Mouse (Mus musculus): ENCODE measurements around the gene Fut2. TPM values are rescaled to one million over a fixed set of nuclear protein-coding genes. Genes with fewer than 3 reads are reported as not detected.

Gene Fut2
- polyA plus RNA-seq, 1 experiment, result 1.3 TPM

- peaks cover 42% of the 10 kb centered on the region for H3K4me1 ChIP-seq (replicated peaks; ENCODE audit: control insufficient read depth, insufficient read depth, low read length)
Measured at GRCm38 (mm10) chr7:45706721-45707241, 40.6 kb upstream of the Fut2 start.

GRCm38 (mm10) chr7:45705873-45706281, 39.7 kb upstream of the Fut2 start:
- H3K4me3 ChIP-seq (ENCODE audit: control insufficient read depth, insufficient read depth, low read length), result peak overlapping the region; percentile 53
- H3K27me3 ChIP-seq (ENCODE audit: control insufficient read depth, insufficient read depth, low read length), result no peaks in the 10 kb centered on the region
- DNase-seq, result peak; percentile 54
- peaks cover 5% of the 10 kb centered on the region for H3K36me3 ChIP-seq (ENCODE audit: control insufficient read depth, insufficient read depth, low read length)
- TF ChIP-seq POLR2A (IDR thresholded peaks at IDR 0.05; ENCODE audit: control insufficient read depth, extremely low read depth, insufficient read depth, low read length, poor library complexity) (no peak), CTCF (IDR thresholded peaks at IDR 0.05; ENCODE audit: borderline replicate concordance, control insufficient read depth, extremely low read depth, insufficient read depth, low read length, poor library complexity) (no peak)
- peak overlapping the region; percentile 57 for H3K27ac ChIP-seq (ENCODE audit: control insufficient read depth, insufficient read depth, low read length)
- WGBS, result 2% methylated on average over 7 of the region's 7 CpGs
- peaks cover 42% of the 10 kb centered on the region for H3K4me1 ChIP-seq (replicated peaks; ENCODE audit: control insufficient read depth, insufficient read depth, low read length)

More at GRCm38 (mm10) chr7:45706721-45707241, 40.6 kb upstream of the Fut2 start:
- Histone ChIP-seq H3K4me3 (ENCODE audit: control insufficient read depth, insufficient read depth, low read length) (peak overlapping the region; percentile 53), H3K27ac (ENCODE audit: control insufficient read depth, insufficient read depth, low read length) (peak overlapping the region; percentile 67), H3K27me3 (ENCODE audit: control insufficient read depth, insufficient read depth, low read length) (no peaks in the 10 kb centered on the region), H3K36me3 (ENCODE audit: control insufficient read depth, insufficient read depth, low read length) (peaks cover 8% of the 10 kb centered on the region)
- under 1% methylated on average over 45 of the region's 45 CpGs for WGBS
- DNase-seq, result peak; percentile 91
- peak; percentile 82 for TF ChIP-seq POLR2A (IDR thresholded peaks at IDR 0.05; ENCODE audit: control insufficient read depth, extremely low read depth, insufficient read depth, low read length, poor library complexity)
- 0 out of 2 replicates have a peak, but pooled peaks have one; percentile 36 for TF ChIP-seq CTCF (IDR thresholded peaks at IDR 0.05; ENCODE audit: borderline replicate concordance, control insufficient read depth, extremely low read depth, insufficient read depth, low read length, poor library complexity)

- DNase-seq, result peak; percentile 49
- Histone ChIP-seq H3K27me3 (ENCODE audit: control insufficient read depth, insufficient read depth, low read length) (peaks cover 2% of the 10 kb centered on the region; the same call in 1 of the 2 replicates), H3K36me3 (ENCODE audit: control insufficient read depth, insufficient read depth, low read length) (peaks cover under 1% of the 10 kb centered on the region; the same call in 1 of the 2 replicates), H3K27ac (ENCODE audit: control insufficient read depth, insufficient read depth, low read length) (peak overlapping the region; percentile 57), H3K4me1 (replicated peaks; ENCODE audit: control insufficient read depth, insufficient read depth, low read length) (peaks cover 44% of the 10 kb centered on the region), H3K4me3 (ENCODE audit: control insufficient read depth, insufficient read depth, low read length) (peak overlapping the region; percentile 53)
- TF ChIP-seq CTCF (IDR thresholded peaks at IDR 0.05; ENCODE audit: borderline replicate concordance, control insufficient read depth, extremely low read depth, insufficient read depth, low read length, poor library complexity), result 0 out of 2 replicates have a peak, but pooled peaks have one; percentile 35
- TF ChIP-seq POLR2A (IDR thresholded peaks at IDR 0.05; ENCODE audit: control insufficient read depth, extremely low read depth, insufficient read depth, low read length, poor library complexity), result no peak
- under 1% methylated on average over 21 of the region's 21 CpGs for WGBS
Measured at GRCm38 (mm10) chr7:45705443-45705864, 39.3 kb upstream of the Fut2 start.

GRCm38 (mm10) chr7:45704730-45705442, 38.7 kb upstream of the Fut2 start, which contains the start of gene Dbp:
Dbp (plus strand) TSS chr7:45705088.
- Histone ChIP-seq H3K4me3 (ENCODE audit: control insufficient read depth, insufficient read depth, low read length) (peak within 1 kb of the TSS; percentile 53), H3K27ac (ENCODE audit: control insufficient read depth, insufficient read depth, low read length) (peak within 1 kb of the TSS; percentile 57), H3K27me3 (ENCODE audit: control insufficient read depth, insufficient read depth, low read length) (peaks cover 8% of the 10 kb centered on the region; the same call in 1 of the 2 replicates), H3K4me1 (replicated peaks; ENCODE audit: control insufficient read depth, insufficient read depth, low read length) (peaks cover 50% of the 10 kb centered on the region), H3K36me3 (ENCODE audit: control insufficient read depth, insufficient read depth, low read length) (no peaks in the 10 kb centered on the region)
- WGBS, result under 1% methylated on average over 36 of the region's 36 CpGs
- peak; percentile 99 for DNase-seq
- TF ChIP-seq POLR2A (IDR thresholded peaks at IDR 0.05; ENCODE audit: control insufficient read depth, extremely low read depth, insufficient read depth, low read length, poor library complexity) (peak; percentile 76), CTCF (IDR thresholded peaks at IDR 0.05; ENCODE audit: borderline replicate concordance, control insufficient read depth, extremely low read depth, insufficient read depth, low read length, poor library complexity) (no peak; the same call in 1 of the 2 replicates)

GRCm38 (mm10) chr7:45704046-45704559, 37.9 kb upstream of the Fut2 start:
- Histone ChIP-seq H3K4me1 (replicated peaks; ENCODE audit: control insufficient read depth, insufficient read depth, low read length) (peaks cover 53% of the 10 kb centered on the region), H3K27me3 (ENCODE audit: control insufficient read depth, insufficient read depth, low read length) (peaks cover 16% of the 10 kb centered on the region; the same call in 1 of the 2 replicates), H3K4me3 (ENCODE audit: control insufficient read depth, insufficient read depth, low read length) (peak overlapping the region; percentile 24), H3K27ac (ENCODE audit: control insufficient read depth, insufficient read depth, low read length) (peak overlapping the region; percentile 55), H3K36me3 (ENCODE audit: control insufficient read depth, insufficient read depth, low read length) (no peaks in the 10 kb centered on the region)
- under 1% methylated on average over 13 of the region's 13 CpGs for WGBS
- TF ChIP-seq CTCF (IDR thresholded peaks at IDR 0.05; ENCODE audit: borderline replicate concordance, control insufficient read depth, extremely low read depth, insufficient read depth, low read length, poor library complexity), result no peak
- TF ChIP-seq POLR2A (IDR thresholded peaks at IDR 0.05; ENCODE audit: control insufficient read depth, extremely low read depth, insufficient read depth, low read length, poor library complexity), result no peak
- peak; percentile 44 for DNase-seq

- peaks cover 16% of the 10 kb centered on the region; the same call in 1 of the 2 replicates for H3K27me3 ChIP-seq (ENCODE audit: control insufficient read depth, insufficient read depth, low read length)
- no peak overlapping the region for H3K27ac ChIP-seq (ENCODE audit: control insufficient read depth, insufficient read depth, low read length)
- TF ChIP-seq CTCF (IDR thresholded peaks at IDR 0.05; ENCODE audit: borderline replicate concordance, control insufficient read depth, extremely low read depth, insufficient read depth, low read length, poor library complexity), result no peak
- no peak for TF ChIP-seq POLR2A (IDR thresholded peaks at IDR 0.05; ENCODE audit: control insufficient read depth, extremely low read depth, insufficient read depth, low read length, poor library complexity)
- no peaks in the 10 kb centered on the region for H3K36me3 ChIP-seq (ENCODE audit: control insufficient read depth, insufficient read depth, low read length)
- 63% methylated on average over 12 of the region's 12 CpGs for WGBS
- H3K4me3 ChIP-seq (ENCODE audit: control insufficient read depth, insufficient read depth, low read length), result no peak overlapping the region
- no peak for DNase-seq
- H3K4me1 ChIP-seq (replicated peaks; ENCODE audit: control insufficient read depth, insufficient read depth, low read length), result peaks cover 49% of the 10 kb centered on the region
Measured at GRCm38 (mm10) chr7:45703521-45704033, 37.4 kb upstream of the Fut2 start.

Measured in thymus, adult 2 months (tissue).